Mouse (Mus musculus) forebrain, embryonic 13.5 days (tissue): ENCODE data around the gene Ptgdr. TPM values are rescaled to one million over a fixed set of nuclear protein-coding genes. Genes with fewer than 3 reads are reported as not detected.

Source experiments
- polyA plus RNA-seq: library from polyadenylated mRNA; unstranded; fragments of >200 nt; fragmentation: Nextera tagmentation; extraction: Ambion mirVana; gene quantifications from 2 replicates; pipeline ENCODE4 v1.2.1, GENCODE M21; 2015

Ptgdr gene
- polyA plus RNA-seq, 1 experiment from 2014 or later: 0.06 TPM

Other genes with a start within 250 kb of the Ptgdr start
- gene Gm5624, start 231.4 kb downstream of the Ptgdr start, polyA plus RNA-seq: not detected in 2 replicates
- not detected in 2 replicates for gene Gm8257, start 152.9 kb downstream of the Ptgdr start, polyA plus RNA-seq
- not detected in 2 replicates for gene Gm8267, start 109.0 kb downstream of the Ptgdr start, polyA plus RNA-seq
- 0.05 and 0.25 TPM in 2 replicates for gene Ptger2, start 128.8 kb upstream of the Ptgdr start, polyA plus RNA-seq